Mouse (Mus musculus): ENCODE data around the gene Olfr649. TPM values are rescaled to one million over a fixed set of nuclear protein-coding genes. Genes with fewer than 3 reads are reported as not detected.

Gene Olfr649
- total RNA-seq, 2 experiments from 2014 or later = not detected

Other genes with a start within 250 kb of the Olfr649 start
- under 1 TPM; 0.07 to 0.09 TPM for gene Olfr635, start 224.8 kb downstream of the Olfr649 start, total RNA-seq (2021)
- gene Olfr638, start 197.2 kb downstream of the Olfr649 start, total RNA-seq (2021) = not detected
- under 1 TPM; 0.07 to 0.19 TPM for gene Olfr639, start 178.7 kb downstream of the Olfr649 start, total RNA-seq (2021)
- not detected for gene Olfr640, start 170.4 kb downstream of the Olfr649 start, total RNA-seq (2021)
- not detected for gene Olfr641, start 160.5 kb downstream of the Olfr649 start, total RNA-seq (2021)
- gene Olfr642, start 143.3 kb downstream of the Olfr649 start, total RNA-seq (2021) = not detected
- gene 4930516K23Rik, start 134.5 kb downstream of the Olfr649 start, total RNA-seq (2021) = not detected
- not detected for gene Olfr644, start 124.1 kb downstream of the Olfr649 start, total RNA-seq (2021)
- not detected for gene Olfr645, start 110.5 kb downstream of the Olfr649 start, total RNA-seq (2021)
- gene Olfr646, start 91.1 kb downstream of the Olfr649 start, total RNA-seq (2021) = not detected
- gene Ubqln5, start 66.2 kb downstream of the Olfr649 start, total RNA-seq (2021) = not detected
- not detected for gene Olfr643, start 58.6 kb downstream of the Olfr649 start, total RNA-seq (2021)
- gene Ubqln3, start 52.7 kb downstream of the Olfr649 start, total RNA-seq (2021) = not detected
- not detected for gene Ubqlnl, start 45.4 kb downstream of the Olfr649 start, total RNA-seq (2021)
- gene Olfm5, start 31.2 kb downstream of the Olfr649 start, total RNA-seq (2021) = not detected
- gene Olfr648, start 12.6 kb downstream of the Olfr649 start, total RNA-seq (2021) = under 1 TPM; 0.17 to 0.44 TPM
- gene Trim6, start 22.8 kb upstream of the Olfr649 start, total RNA-seq (2021) = under 1 TPM; 0.28 to 0.33 TPM
- gene Trim34a, start 48.5 kb upstream of the Olfr649 start, total RNA-seq (2021) = 1 to 10 TPM in 1 of 2 experiments, under 1 TPM in 1; 0.76 to 1.0 TPM
- under 1 TPM; 0.25 to 0.55 TPM for gene Trim5, start 92.1 kb upstream of the Olfr649 start, total RNA-seq (2021)
- gene Trim12a, start 119.5 kb upstream of the Olfr649 start, total RNA-seq (2021) = 1 to 10 TPM; 2.0 to 2.1 TPM
- gene Trim34b, start 133.5 kb upstream of the Olfr649 start, total RNA-seq (2021) = not detected
- 1 to 10 TPM; 1.5 to 2.0 TPM for gene Trim12c, start 157.4 kb upstream of the Olfr649 start, total RNA-seq (2021)
- gene Trim30b, start 173.9 kb upstream of the Olfr649 start, total RNA-seq (2021) = not detected
- not detected for gene Trim30c, start 204.9 kb upstream of the Olfr649 start, total RNA-seq (2021)

Measured in layer of hippocampus, postnatal 14 days (tissue).